Mouse (Mus musculus) midbrain, embryonic 16.5 days (tissue): ENCODE results near the gene Gm7247. TPM values are rescaled to one million over a fixed set of nuclear protein-coding genes. Genes with fewer than 3 reads are reported as not detected.
"Not testable (repeated sequence)": the region's sequence is repeated elsewhere in the genome, so short reads cannot be mapped to it uniquely, and the experiment has no call there.

Experiments used
- ATAC-seq: fragments of 200-750 bp; cut with Nextera tagmentation; 2 replicates; pipeline ENCODE4 v1.8.0; 2017; ENCODE audit warnings: moderate TSS enrichment
- H3K27ac ChIP-seq: fragments of 300-500 bp; sonication (generic); 2 replicates; pipeline ENCODE4 v1.5.1; 2014; ENCODE audit warnings: mild to moderate bottlenecking, low read length, mixed read lengths
- H3K27me3 ChIP-seq: fragments of 300-500 bp; sonication (generic); 2 replicates; pipeline ENCODE4 v1.6.1; 2014; ENCODE audit warnings: low read depth, low read length, mixed read lengths; ENCODE audit not compliant: control insufficient read depth, insufficient read depth
- H3K36me3 ChIP-seq: fragments of 300-500 bp; sonication (generic); 2 replicates; pipeline ENCODE4 v1.6.1; 2014; ENCODE audit warnings: mild to moderate bottlenecking, low read length, moderate library complexity, mixed read lengths; ENCODE audit not compliant: control insufficient read depth, insufficient read depth
- H3K4me1 ChIP-seq: fragments of 300-500 bp; sonication (generic); 2 replicates; pipeline ENCODE4 v1.6.1; 2014; ENCODE audit warnings: mild to moderate bottlenecking, low read length, mixed read lengths; ENCODE audit not compliant: control insufficient read depth, insufficient read depth
- H3K4me2 ChIP-seq: fragments of 300-500 bp; sonication (generic); 2 replicates; pipeline ENCODE4 v1.6.1; 2014; ENCODE audit warnings: mild to moderate bottlenecking, low read length, mixed read lengths
- H3K4me3 ChIP-seq: fragments of 300-500 bp; sonication (generic); 2 replicates; pipeline ENCODE4 v1.5.1; 2014; ENCODE audit warnings: low read depth, mild to moderate bottlenecking, low read length, moderate library complexity, mixed read lengths
- H3K9ac ChIP-seq: fragments of 300-500 bp; sonication (generic); 2 replicates; pipeline ENCODE4 v1.6.1; 2014; ENCODE audit warnings: low read depth, low read length, mixed read lengths
- H3K9me3 ChIP-seq: fragments of 300-500 bp; sonication (generic); replicated peaks from 2 replicates; pipeline ENCODE4 v1.6.1; 2014; ENCODE audit warnings: mild to moderate bottlenecking, low read length, mixed read lengths; ENCODE audit not compliant: control insufficient read depth, poor library complexity, severe bottlenecking
- WGBS: fragments of 180-500 bp; shearing (Covaris S2); extraction: QIAGEN DNeasy Blood & Tissue Kit; methylation state at CpG from one replicate; pipeline ENCODE4 v1.1.7; 2014; 5-methylcytosine and 5-hydroxymethylcytosine counted together
- polyA plus RNA-seq: library from polyadenylated mRNA; unstranded; fragments of >200 nt; fragmentation: Nextera tagmentation; extraction: Ambion mirVana; gene quantifications from 2 replicates; pipeline ENCODE4 v1.2.1, GENCODE M21; 2015

The Gm7247 gene
- polyA plus RNA-seq, 1 experiment from 2014 or later, result not detected

GRCm38 (mm10) chr14:51482051-51482715, 120.6 kb downstream of the Gm7247 start:
- H3K36me3 ChIP-seq, result no peaks in the 10 kb centered on the region
- H3K9ac ChIP-seq, result no peak overlapping the region
- H3K4me1 ChIP-seq, result no peaks in the 10 kb centered on the region
- ATAC-seq, result no peak
- no peaks in the 10 kb centered on the region for H3K27me3 ChIP-seq
- H3K9me3 ChIP-seq, result no peaks in the 10 kb centered on the region
- H3K4me2 ChIP-seq, result no peak overlapping the region
- H3K27ac ChIP-seq, result no peak overlapping the region
- 89% methylated on average over 5 of the region's 5 CpGs for WGBS
- no peak overlapping the region for H3K4me3 ChIP-seq

- not testable (repeated sequence) for H3K4me1 ChIP-seq, H3K9me3 ChIP-seq, H3K27me3 ChIP-seq, H3K36me3 ChIP-seq, H3K27ac ChIP-seq, H3K4me2 ChIP-seq, H3K4me3 ChIP-seq, ATAC-seq, H3K9ac ChIP-seq
- 85% methylated on average over 10 of the region's 10 CpGs for WGBS
These were observed 121.4 kb downstream of the Gm7247 start for GRCm38 (mm10) chr14:51482971-51483381.

GRCm38 (mm10) chr14:51483671-51484070, 122.1 kb downstream of the Gm7247 start:
- Histone ChIP-seq H3K4me3 (no peak overlapping the region), H3K36me3 (no peaks in the 10 kb centered on the region), H3K27ac (no peak overlapping the region), H3K4me1 (no peaks in the 10 kb centered on the region), H3K9me3 (no peaks in the 10 kb centered on the region), H3K4me2 (no peak overlapping the region), H3K27me3 (no peaks in the 10 kb centered on the region), H3K9ac (no peak overlapping the region)
- WGBS, result 100% methylated on average over 1 of the region's 1 CpGs
- no peak for ATAC-seq

GRCm38 (mm10) chr14:51486111-51486510, 124.6 kb downstream of the Gm7247 start:
- Histone ChIP-seq H3K4me3 (no peak overlapping the region), H3K4me1 (no peaks in the 10 kb centered on the region), H3K9ac (no peak overlapping the region), H3K27ac (no peak overlapping the region), H3K27me3 (no peaks in the 10 kb centered on the region), H3K4me2 (no peak overlapping the region), H3K9me3 (no peaks in the 10 kb centered on the region), H3K36me3 (no peaks in the 10 kb centered on the region)
- ATAC-seq, result no peak
- WGBS, result 87% methylated on average over 1 of the region's 1 CpGs

- 90% methylated on average over 2 of the region's 2 CpGs for WGBS
- ATAC-seq, result no peak
- no peaks in the 10 kb centered on the region for H3K4me1 ChIP-seq
- no peak overlapping the region for H3K27ac ChIP-seq
- H3K4me3 ChIP-seq, result no peak overlapping the region
- H3K4me2 ChIP-seq, result no peak overlapping the region
- no peaks in the 10 kb centered on the region for H3K36me3 ChIP-seq
- H3K27me3 ChIP-seq, result no peaks in the 10 kb centered on the region
- no peaks in the 10 kb centered on the region for H3K9me3 ChIP-seq
- H3K9ac ChIP-seq, result no peak overlapping the region
These were observed 134.2 kb downstream of the Gm7247 start for GRCm38 (mm10) chr14:51495781-51496180.

- H3K9me3 ChIP-seq, result no peaks in the 10 kb centered on the region
- no peak overlapping the region for H3K9ac ChIP-seq
- no peaks in the 10 kb centered on the region for H3K4me1 ChIP-seq
- H3K27ac ChIP-seq, result no peak overlapping the region
- H3K36me3 ChIP-seq, result no peaks in the 10 kb centered on the region
- no peak for ATAC-seq
- H3K4me3 ChIP-seq, result no peak overlapping the region
- WGBS, result 90% methylated on average over 1 of the region's 1 CpGs
- H3K27me3 ChIP-seq, result no peaks in the 10 kb centered on the region
- H3K4me2 ChIP-seq, result no peak overlapping the region
These were observed 135.4 kb downstream of the Gm7247 start for GRCm38 (mm10) chr14:51496955-51497354.

GRCm38 (mm10) chr14:51497958-51498357, 136.4 kb downstream of the Gm7247 start:
- no peak overlapping the region for H3K4me3 ChIP-seq
- H3K36me3 ChIP-seq, result no peaks in the 10 kb centered on the region
- ATAC-seq, result no peak
- H3K9me3 ChIP-seq, result no peaks in the 10 kb centered on the region
- H3K4me1 ChIP-seq, result no peaks in the 10 kb centered on the region
- H3K27me3 ChIP-seq, result no peaks in the 10 kb centered on the region
- 97% methylated on average over 2 of the region's 2 CpGs for WGBS
- no peak overlapping the region for H3K9ac ChIP-seq
- no peak overlapping the region for H3K4me2 ChIP-seq
- H3K27ac ChIP-seq, result no peak overlapping the region

- ATAC-seq, result no peak
- WGBS, result 88% methylated on average over 2 of the region's 2 CpGs
- H3K36me3 ChIP-seq, result no peaks in the 10 kb centered on the region
These were observed 138.2 kb downstream of the Gm7247 start for GRCm38 (mm10) chr14:51499707-51500275.

GRCm38 (mm10) chr14:51500461-51500860, 138.9 kb downstream of the Gm7247 start:
- H3K27me3 ChIP-seq, result no peaks in the 10 kb centered on the region
- H3K4me1 ChIP-seq, result no peaks in the 10 kb centered on the region
- H3K36me3 ChIP-seq, result no peaks in the 10 kb centered on the region
- H3K4me2 ChIP-seq, result no peak overlapping the region
- no peak overlapping the region for H3K4me3 ChIP-seq
- no peak overlapping the region for H3K27ac ChIP-seq
- WGBS, result 93% methylated on average over 4 of the region's 4 CpGs
- ATAC-seq, result no peak
- H3K9me3 ChIP-seq, result no peaks in the 10 kb centered on the region
- no peak overlapping the region for H3K9ac ChIP-seq

More at GRCm38 (mm10) chr14:51499707-51500275, 138.2 kb downstream of the Gm7247 start:
- H3K4me2 ChIP-seq, result no peak overlapping the region
- no peak overlapping the region for H3K9ac ChIP-seq
- no peaks in the 10 kb centered on the region for H3K27me3 ChIP-seq
- H3K4me1 ChIP-seq, result no peaks in the 10 kb centered on the region
- no peaks in the 10 kb centered on the region for H3K9me3 ChIP-seq
- H3K27ac ChIP-seq, result no peak overlapping the region
- H3K4me3 ChIP-seq, result no peak overlapping the region
